Mouse (Mus musculus): ENCODE data around the gene Crtc1. TPM values are rescaled to one million over a fixed set of nuclear protein-coding genes. Genes with fewer than 3 reads are reported as not detected.
A peak's percentile ranks its signal among the peaks of the same experiment; 100 is the strongest.

Crtc1 gene
- polyA plus RNA-seq, 1 experiment from 2014 or later: 51.7 TPM

- no peak overlapping the region for H3K4me3 ChIP-seq (replicated peaks; ENCODE audit: low read depth, low read length)
- H3K4me2 ChIP-seq (ENCODE audit: low read length): no peak overlapping the region
- no peaks in the 10 kb centered on the region for H3K4me1 ChIP-seq (ENCODE audit: control insufficient read depth, insufficient read depth, low read length)
- H3K9me3 ChIP-seq (ENCODE audit: control insufficient read depth, low read length): no peaks in the 10 kb centered on the region
- no peak for DNase-seq
- H3K9ac ChIP-seq (replicated peaks; ENCODE audit: low read length): no peak overlapping the region
- no peak for ATAC-seq (ENCODE audit: low FRiP score, low TSS enrichment)
- 77% methylated on average over 11 of the region's 11 CpGs for WGBS
- H3K27ac ChIP-seq (replicated peaks; ENCODE audit: low read depth, low read length): no peak overlapping the region
- H3K36me3 ChIP-seq (ENCODE audit: control insufficient read depth, insufficient read depth, low read length): peaks cover 4% of the 10 kb centered on the region; the same call in 1 of the 2 replicates
- no peaks in the 10 kb centered on the region for H3K27me3 ChIP-seq (ENCODE audit: control insufficient read depth, insufficient read depth, low read length)
Measured at GRCm38 (mm10) chr8:70466771-70467170, 27.4 kb upstream of the Crtc1 start.

GRCm38 (mm10) chr8:70466305-70466704 lies 26.9 kb upstream of the Crtc1 start:
- Histone ChIP-seq H3K4me1 (ENCODE audit: control insufficient read depth, insufficient read depth, low read length) (no peaks in the 10 kb centered on the region), H3K36me3 (ENCODE audit: control insufficient read depth, insufficient read depth, low read length) (peaks cover 4% of the 10 kb centered on the region; the same call in 1 of the 2 replicates), H3K9me3 (ENCODE audit: control insufficient read depth, low read length) (no peaks in the 10 kb centered on the region), H3K4me3 (replicated peaks; ENCODE audit: low read depth, low read length) (no peak overlapping the region), H3K27me3 (ENCODE audit: control insufficient read depth, insufficient read depth, low read length) (no peaks in the 10 kb centered on the region), H3K9ac (replicated peaks; ENCODE audit: low read length) (no peak overlapping the region), H3K4me2 (ENCODE audit: low read length) (no peak overlapping the region), H3K27ac (replicated peaks; ENCODE audit: low read depth, low read length) (no peak overlapping the region)
- 85% methylated on average over 4 of the region's 4 CpGs for WGBS
- ATAC-seq (ENCODE audit: low FRiP score, low TSS enrichment): no peak
- DNase-seq: no peak

- 94% methylated on average over 4 of the region's 4 CpGs for WGBS
- H3K4me2 ChIP-seq (ENCODE audit: low read length): no peak overlapping the region
- DNase-seq (no peak), ATAC-seq (ENCODE audit: low FRiP score, low TSS enrichment) (no peak)
- H3K36me3 ChIP-seq (ENCODE audit: control insufficient read depth, insufficient read depth, low read length): peaks cover 4% of the 10 kb centered on the region; the same call in 1 of the 2 replicates
- no peaks in the 10 kb centered on the region for H3K27me3 ChIP-seq (ENCODE audit: control insufficient read depth, insufficient read depth, low read length)
- no peak overlapping the region for H3K27ac ChIP-seq (replicated peaks; ENCODE audit: low read depth, low read length)
- no peak overlapping the region for H3K9ac ChIP-seq (replicated peaks; ENCODE audit: low read length)
- no peak overlapping the region for H3K4me3 ChIP-seq (replicated peaks; ENCODE audit: low read depth, low read length)
- no peaks in the 10 kb centered on the region for H3K9me3 ChIP-seq (ENCODE audit: control insufficient read depth, low read length)
- H3K4me1 ChIP-seq (ENCODE audit: control insufficient read depth, insufficient read depth, low read length): no peaks in the 10 kb centered on the region
Measured at GRCm38 (mm10) chr8:70465701-70466100, 26.3 kb upstream of the Crtc1 start.

GRCm38 (mm10) chr8:70464162-70464561 lies 24.8 kb upstream of the Crtc1 start:
- Histone ChIP-seq H3K9ac (replicated peaks; ENCODE audit: low read length) (no peak overlapping the region), H3K27ac (replicated peaks; ENCODE audit: low read depth, low read length) (no peak overlapping the region), H3K4me1 (ENCODE audit: control insufficient read depth, insufficient read depth, low read length) (no peaks in the 10 kb centered on the region), H3K4me3 (replicated peaks; ENCODE audit: low read depth, low read length) (no peak overlapping the region), H3K36me3 (ENCODE audit: control insufficient read depth, insufficient read depth, low read length) (peaks cover 4% of the 10 kb centered on the region; the same call in 1 of the 2 replicates), H3K27me3 (ENCODE audit: control insufficient read depth, insufficient read depth, low read length) (no peaks in the 10 kb centered on the region), H3K9me3 (ENCODE audit: control insufficient read depth, low read length) (no peaks in the 10 kb centered on the region), H3K4me2 (ENCODE audit: low read length) (no peak overlapping the region)
- DNase-seq: no peak
- 91% methylated on average over 6 of the region's 6 CpGs for WGBS
- no peak for ATAC-seq (ENCODE audit: low FRiP score, low TSS enrichment)

DNA sequence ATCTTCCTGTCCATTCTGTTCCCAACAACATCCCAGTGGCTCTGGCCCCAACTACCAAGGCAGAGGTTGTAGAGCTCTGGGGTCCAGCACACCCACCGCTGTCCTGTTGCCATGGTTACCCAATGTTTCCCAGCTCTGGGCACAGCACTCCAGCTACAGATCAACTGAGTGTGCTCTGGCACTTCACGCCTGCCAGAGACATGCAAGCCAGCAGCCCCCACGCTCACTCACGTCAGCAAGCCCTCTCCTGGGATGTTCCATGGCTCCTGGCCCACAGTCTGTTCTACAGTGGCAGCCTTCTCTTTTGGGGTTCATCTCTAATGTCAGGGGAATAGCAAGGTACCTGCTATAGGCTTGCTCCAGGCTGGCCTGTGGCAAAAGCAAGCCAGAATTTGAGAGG lies 23.9 kb upstream of the Crtc1 start:
- Histone ChIP-seq H3K4me3 (replicated peaks; ENCODE audit: low read depth, low read length) (no peak overlapping the region), H3K9ac (replicated peaks; ENCODE audit: low read length) (no peak overlapping the region), H3K27me3 (ENCODE audit: control insufficient read depth, insufficient read depth, low read length) (no peaks in the 10 kb centered on the region), H3K36me3 (ENCODE audit: control insufficient read depth, insufficient read depth, low read length) (peaks cover 4% of the 10 kb centered on the region; the same call in 1 of the 2 replicates), H3K4me1 (ENCODE audit: control insufficient read depth, insufficient read depth, low read length) (no peaks in the 10 kb centered on the region), H3K4me2 (ENCODE audit: low read length) (no peak overlapping the region), H3K9me3 (ENCODE audit: control insufficient read depth, low read length) (no peaks in the 10 kb centered on the region), H3K27ac (replicated peaks; ENCODE audit: low read depth, low read length) (no peak overlapping the region)
- no peak for ATAC-seq (ENCODE audit: low FRiP score, low TSS enrichment)
- 65% methylated on average over 4 of the region's 4 CpGs for WGBS
- peak; percentile 14 for DNase-seq

DNA sequence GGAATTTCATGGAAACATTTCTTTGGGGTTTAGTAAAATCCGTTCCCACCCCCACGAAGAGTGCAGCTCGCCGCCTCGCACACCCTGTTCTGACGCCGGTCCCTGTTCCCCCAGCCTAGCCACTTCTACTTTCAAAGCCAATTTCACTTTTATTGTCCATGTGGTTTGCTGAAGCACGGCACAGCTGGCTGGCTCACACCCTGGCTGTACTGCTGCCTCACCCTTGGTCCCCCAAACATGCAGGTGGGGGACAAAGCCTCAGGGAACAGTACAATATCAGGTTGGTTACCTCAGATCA lies 23.1 kb upstream of the Crtc1 start:
- Histone ChIP-seq H3K27ac (replicated peaks; ENCODE audit: low read depth, low read length) (no peak overlapping the region), H3K4me2 (ENCODE audit: low read length) (no peak overlapping the region), H3K36me3 (ENCODE audit: control insufficient read depth, insufficient read depth, low read length) (peaks cover 4% of the 10 kb centered on the region; the same call in 1 of the 2 replicates), H3K4me1 (ENCODE audit: control insufficient read depth, insufficient read depth, low read length) (no peaks in the 10 kb centered on the region), H3K4me3 (replicated peaks; ENCODE audit: low read depth, low read length) (no peak overlapping the region), H3K9me3 (ENCODE audit: control insufficient read depth, low read length) (no peaks in the 10 kb centered on the region), H3K9ac (replicated peaks; ENCODE audit: low read length) (no peak overlapping the region), H3K27me3 (ENCODE audit: control insufficient read depth, insufficient read depth, low read length) (no peaks in the 10 kb centered on the region)
- no peak for ATAC-seq (ENCODE audit: low FRiP score, low TSS enrichment)
- no peak for DNase-seq
- 94% methylated on average over 8 of the region's 8 CpGs for WGBS

DNA sequence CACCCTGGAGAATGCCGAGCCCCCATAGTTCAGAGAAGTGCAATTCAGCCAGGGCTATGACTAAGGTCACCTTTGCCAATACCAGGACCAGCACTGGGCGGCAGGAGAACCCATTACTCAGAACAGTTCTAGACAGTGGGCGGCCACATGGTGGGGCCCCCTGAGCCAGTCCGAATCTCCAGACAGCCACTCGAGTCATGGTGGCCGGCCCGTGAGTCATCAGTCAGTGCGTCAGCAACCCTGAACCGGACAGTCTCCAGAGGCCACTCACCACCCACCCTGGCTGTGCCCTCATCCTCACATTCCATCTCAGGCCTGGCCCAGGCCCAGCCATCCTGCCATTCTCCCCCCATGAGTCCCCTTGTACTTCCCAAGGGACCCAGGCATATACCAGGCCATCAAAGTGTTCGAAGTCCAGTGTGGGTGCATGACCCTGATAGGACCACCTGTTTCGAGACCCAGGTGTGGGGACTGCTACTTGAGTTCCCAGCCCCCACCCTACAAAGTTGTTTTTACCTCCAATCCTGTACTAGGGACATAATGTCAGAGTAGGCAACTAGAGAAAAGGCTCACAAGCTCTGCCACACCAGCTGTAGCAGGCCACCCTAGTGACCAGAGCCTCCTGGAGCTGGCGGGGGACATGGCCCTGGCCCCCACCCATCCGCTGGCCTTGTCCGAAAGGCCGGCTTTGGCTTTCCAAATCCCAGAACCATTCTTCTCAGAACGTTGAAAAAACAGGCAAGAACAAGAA lies 22.6 kb upstream of the Crtc1 start:
- Histone ChIP-seq H3K36me3 (ENCODE audit: control insufficient read depth, insufficient read depth, low read length) (peaks cover 4% of the 10 kb centered on the region; the same call in 1 of the 2 replicates), H3K4me1 (ENCODE audit: control insufficient read depth, insufficient read depth, low read length) (no peaks in the 10 kb centered on the region), H3K4me3 (replicated peaks; ENCODE audit: low read depth, low read length) (no peak overlapping the region), H3K9me3 (ENCODE audit: control insufficient read depth, low read length) (no peaks in the 10 kb centered on the region), H3K4me2 (ENCODE audit: low read length) (no peak overlapping the region), H3K27me3 (ENCODE audit: control insufficient read depth, insufficient read depth, low read length) (no peaks in the 10 kb centered on the region), H3K9ac (replicated peaks; ENCODE audit: low read length) (no peak overlapping the region), H3K27ac (replicated peaks; ENCODE audit: low read depth, low read length) (no peak overlapping the region)
- ATAC-seq (ENCODE audit: low FRiP score, low TSS enrichment): 0 out of 2 replicates have a peak, but pooled peaks have one; percentile 37
- no peak for DNase-seq
- 90% methylated on average over 16 of the region's 16 CpGs for WGBS

DNA sequence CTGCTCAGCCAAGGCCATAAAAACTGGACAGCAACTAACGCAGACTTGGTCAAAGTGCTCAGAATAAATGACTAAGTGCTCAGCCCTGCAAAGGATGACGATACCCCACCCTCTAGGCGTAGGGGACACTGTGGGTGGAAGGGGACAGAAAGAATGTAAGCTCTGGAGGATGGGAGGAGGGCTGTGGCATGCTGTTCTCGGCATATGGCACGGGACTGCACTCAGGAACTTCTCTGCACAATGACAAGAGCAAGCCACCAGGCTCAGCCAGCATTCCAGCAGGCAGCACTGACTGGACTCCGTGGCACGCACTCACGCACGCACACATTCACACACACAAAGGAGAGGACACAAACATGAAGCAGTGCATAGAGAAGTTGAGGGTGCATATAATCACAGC lies 21.2 kb upstream of the Crtc1 start:
- no peaks in the 10 kb centered on the region for H3K9me3 ChIP-seq (ENCODE audit: control insufficient read depth, low read length)
- H3K4me1 ChIP-seq (ENCODE audit: control insufficient read depth, insufficient read depth, low read length): no peaks in the 10 kb centered on the region
- no peak overlapping the region for H3K4me2 ChIP-seq (ENCODE audit: low read length)
- H3K36me3 ChIP-seq (ENCODE audit: control insufficient read depth, insufficient read depth, low read length): no peaks in the 10 kb centered on the region
- H3K9ac ChIP-seq (replicated peaks; ENCODE audit: low read length): no peak overlapping the region
- DNase-seq (no peak), ATAC-seq (ENCODE audit: low FRiP score, low TSS enrichment) (no peak)
- H3K27ac ChIP-seq (replicated peaks; ENCODE audit: low read depth, low read length): no peak overlapping the region
- WGBS: 83% methylated on average over 9 of the region's 9 CpGs
- H3K27me3 ChIP-seq (ENCODE audit: control insufficient read depth, insufficient read depth, low read length): no peaks in the 10 kb centered on the region
- H3K4me3 ChIP-seq (replicated peaks; ENCODE audit: low read depth, low read length): no peak overlapping the region

- DNase-seq: no peak
- H3K36me3 ChIP-seq (ENCODE audit: control insufficient read depth, insufficient read depth, low read length): no peaks in the 10 kb centered on the region
- WGBS: 93% methylated on average over 5 of the region's 5 CpGs
Measured at GRCm38 (mm10) chr8:70460199-70460598, 20.8 kb upstream of the Crtc1 start.

More at GRCm38 (mm10) chr8:70460199-70460598, 20.8 kb upstream of the Crtc1 start:
- Histone ChIP-seq H3K4me2 (ENCODE audit: low read length) (no peak overlapping the region), H3K27me3 (ENCODE audit: control insufficient read depth, insufficient read depth, low read length) (no peaks in the 10 kb centered on the region), H3K27ac (replicated peaks; ENCODE audit: low read depth, low read length) (no peak overlapping the region), H3K9me3 (ENCODE audit: control insufficient read depth, low read length) (no peaks in the 10 kb centered on the region), H3K4me3 (replicated peaks; ENCODE audit: low read depth, low read length) (no peak overlapping the region), H3K9ac (replicated peaks; ENCODE audit: low read length) (no peak overlapping the region), H3K4me1 (ENCODE audit: control insufficient read depth, insufficient read depth, low read length) (no peaks in the 10 kb centered on the region)
- ATAC-seq (ENCODE audit: low FRiP score, low TSS enrichment): no peak

Data from midbrain, embryonic 14.5 days (tissue).